Mouse (Mus musculus) gastrocnemius, postnatal 10 days (tissue): ENCODE data around the gene Zfp879. TPM values are rescaled to one million over a fixed set of nuclear protein-coding genes. Genes with fewer than 3 reads are reported as not detected.
A peak's percentile ranks its signal among the peaks of the same experiment; 100 is the strongest.

ENCODE experiments used
- DNase-seq: peaks from one replicate; pipeline ENCODE4 v3.0.0; 2021; ENCODE audit warnings: mixed read lengths
- long read RNA-seq, 2 experiments: library from polyadenylated mRNA; stranded (forward); transcript quantifications; one replicate each; pipeline ENCODE4 v2.0.0; 2021
- total RNA-seq, 2 experiments: library from RNA; stranded (reverse); gene quantifications; 2 replicates each; pipeline ENCODE4 v1.2.3; 2021

Gene Zfp879
- 1 to 10 TPM in 1 of 2 experiments, under 1 TPM in 1; 0.92 to 1.2 TPM for total RNA-seq
- long read RNA-seq, experiment 1, partial matches to known transcripts = 0 of 2 reads
- long read RNA-seq, experiment 1, other reads (novel, unspliced or antisense) = 0 of 2 reads
- long read RNA-seq, experiment 2, partial matches to known transcripts = 0 of 1 reads
- long read RNA-seq, experiment 2, other reads (novel, unspliced or antisense) = 1 of 1 reads

GRCm38 (mm10) chr11:50841023-50841735 is at the start of gene Zfp879:
Gene Zfp879 (minus strand): TSS chr11:50841552.
- DNase-seq = peak; percentile 84

- peak; percentile 81 for DNase-seq
These were observed 46.2 kb upstream of the Zfp879 start, which contains the start of gene Zfp454 for GRCm38 (mm10) chr11:50887390-50888128. Gene Zfp454 (minus strand): TSS chr11:50887651.

GRCm38 (mm10) chr11:50886933-50887293 is 45.6 kb upstream of the Zfp879 start:
- DNase-seq = peak; percentile 18

- peak; percentile 24 for DNase-seq
These were observed 45.0 kb upstream of the Zfp879 start for GRCm38 (mm10) chr11:50886231-50886932.

GRCm38 (mm10) chr11:50883756-50884155 is 42.4 kb upstream of the Zfp879 start:
- no peak for DNase-seq

GRCm38 (mm10) chr11:50878641-50879040 is 37.3 kb upstream of the Zfp879 start:
- no peak for DNase-seq

- DNase-seq = peak; percentile 18
These were observed 9.7 kb upstream of the Zfp879 start for GRCm38 (mm10) chr11:50850989-50851601.

GRCm38 (mm10) chr11:50850177-50850735 is 8.9 kb upstream of the Zfp879 start, which contains the start of gene Grm6:
Gene Grm6 (plus strand): TSS chr11:50850685.
- DNase-seq = no peak

- DNase-seq = no peak
These were observed 8.0 kb upstream of the Zfp879 start for GRCm38 (mm10) chr11:50849310-50849709.

GRCm38 (mm10) chr11:50848520-50849137 is 7.3 kb upstream of the Zfp879 start:
- DNase-seq = no peak

GRCm38 (mm10) chr11:50847047-50847446 is 5.7 kb upstream of the Zfp879 start:
- DNase-seq = no peak

- DNase-seq = no peak
These were observed 4.6 kb upstream of the Zfp879 start for GRCm38 (mm10) chr11:50845951-50846350.

- no peak for DNase-seq
These were observed 5.6 kb downstream of the Zfp879 start for GRCm38 (mm10) chr11:50835727-50836126.

- peak; percentile 82 for DNase-seq
These were observed 14.1 kb downstream of the Zfp879 start, which contains the start of gene Zfp354c for GRCm38 (mm10) chr11:50827010-50827953. Gene Zfp354c (minus strand): TSS chr11:50827724.

GRCm38 (mm10) chr11:50826214-50826613 is 15.1 kb downstream of the Zfp879 start:
- DNase-seq = no peak

GRCm38 (mm10) chr11:50814233-50814632 is 27.1 kb downstream of the Zfp879 start:
- DNase-seq = no peak

GRCm38 (mm10) chr11:50798836-50799235 is 42.5 kb downstream of the Zfp879 start:
- no peak for DNase-seq

- DNase-seq = no peak
These were observed 43.7 kb downstream of the Zfp879 start for GRCm38 (mm10) chr11:50797674-50798073.
